In the genomic region with DNA sequence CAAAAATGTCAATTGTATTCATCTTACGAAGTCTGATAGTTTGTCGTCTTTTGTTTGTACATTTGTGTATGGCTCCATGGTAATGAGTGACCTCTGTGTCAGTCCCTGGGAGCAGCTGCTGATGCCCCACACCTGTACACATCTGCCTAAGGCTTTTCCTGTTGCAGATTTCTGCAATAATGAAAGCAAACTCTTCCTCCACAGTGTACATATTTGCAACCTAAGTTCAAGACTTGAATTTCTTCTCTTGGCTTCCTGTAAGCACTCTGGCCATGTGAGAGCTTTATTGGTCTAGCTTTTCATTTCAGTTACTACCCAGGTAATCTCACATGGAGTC, we compare ENCODE assay signal across 19 mouse cellular contexts. TPM values are rescaled to one million over a fixed set of nuclear protein-coding genes. Genes with fewer than 3 reads are reported as not detected.
"Had no signal": no experiment of that assay in that cellular context is flagged by ENCODE, and none has a peak within 500 bp of the region (broad histone marks: within the 10 kb centered on the region; RNA-seq: fewer than 3 reads in every experiment).

No protein-coding gene starts in this region.

- H3K9ac ChIP-seq: liver, postnatal 0 days; lung, embryonic 15.5 days; midbrain, embryonic 13.5 days; midbrain, embryonic 15.5 days; neural tube, embryonic 12.5 days; stomach, embryonic 15.5 days had no signal

- ATAC-seq: midbrain, embryonic 13.5 days; midbrain, embryonic 15.5 days had no signal

- H3K27me3 ChIP-seq: lung, embryonic 15.5 days; megakaryocyte, embryonic 14.5 days; midbrain, embryonic 13.5 days; midbrain, embryonic 15.5 days; neural tube, embryonic 12.5 days; stomach, embryonic 15.5 days had no signal

- H3K9me3 ChIP-seq: lung, embryonic 15.5 days; megakaryocyte, embryonic 14.5 days; midbrain, embryonic 13.5 days; midbrain, embryonic 15.5 days; neural tube, embryonic 12.5 days; stomach, embryonic 15.5 days had no signal

- H3K27ac ChIP-seq: lung, embryonic 15.5 days; macrophage; midbrain, embryonic 13.5 days; midbrain, embryonic 15.5 days; neural tube, embryonic 12.5 days; stomach, embryonic 15.5 days had no signal

- H3K36me3 ChIP-seq: lung, embryonic 15.5 days; midbrain, embryonic 13.5 days; midbrain, embryonic 15.5 days; neural tube, embryonic 12.5 days; stomach, embryonic 15.5 days had no signal

- H3K4me3 ChIP-seq: lung, embryonic 15.5 days; megakaryocyte, embryonic 14.5 days; midbrain, embryonic 13.5 days; midbrain, embryonic 15.5 days; neural tube, embryonic 12.5 days; stomach, embryonic 15.5 days had no signal

- DNase-seq: liver, postnatal 0 days; lung, adult 2 months; lung, postnatal 14 days; right cerebral cortex, postnatal 14 days; thymus, adult 18-20 months; thymus, postnatal 14 days; thymus, postnatal 36 days had no signal

- H3K4me2 ChIP-seq: lung, embryonic 15.5 days; midbrain, embryonic 11.5 days; midbrain, embryonic 13.5 days; midbrain, embryonic 15.5 days; neural tube, embryonic 12.5 days; stomach, embryonic 15.5 days had no signal

- H3K4me1 ChIP-seq: lung, embryonic 15.5 days; megakaryocyte, embryonic 14.5 days; midbrain, embryonic 13.5 days; midbrain, embryonic 15.5 days; neural tube, embryonic 12.5 days; stomach, embryonic 15.5 days had no signal

RNA-seq across cellular contexts. Expression of a gene that starts 14.6 kb away (rescaled TPM):
- polyA plus RNA-seq: liver, postnatal 0 days; macrophage; midbrain, embryonic 11.5 days; midbrain, embryonic 13.5 days; midbrain, embryonic 15.5 days; midbrain, postnatal 0 days; neural tube, embryonic 12.5 days; neural tube, embryonic 14.5 days had no signal

RNA-seq across cellular contexts. Expression of a gene that starts 18.8 kb away (rescaled TPM):
- polyA plus RNA-seq: liver, postnatal 0 days; lung, embryonic 15.5 days; lung, postnatal 0 days; macrophage; midbrain, embryonic 11.5 days; midbrain, embryonic 13.5 days; midbrain, embryonic 15.5 days; midbrain, postnatal 0 days; neural tube, embryonic 12.5 days; neural tube, embryonic 14.5 days; spleen, adult 2 months had no signal

RNA-seq across cellular contexts. Expression of a gene that starts 35.3 kb away (rescaled TPM):
- polyA plus RNA-seq: liver, postnatal 0 days; lung, adult 2 months; lung, embryonic 15.5 days; lung, postnatal 0 days; macrophage; midbrain, embryonic 11.5 days; midbrain, embryonic 13.5 days; midbrain, embryonic 15.5 days; midbrain, postnatal 0 days; neural tube, embryonic 12.5 days; neural tube, embryonic 14.5 days; spleen, adult 2 months; stomach, embryonic 15.5 days had no signal
